Mouse (Mus musculus) mesoderm, embryonic 11.5 days (tissue): ENCODE measurements at regions not wholly inside any gene's neighbourhood (a gene's known extent, or its start where the extent isn't known, plus 50 kb on each side); places are given as distances from the start of the nearest gene placed in this dataset.

ENCODE experiments used
- DNase-seq: peaks from one replicate; pipeline ENCODE4 v3.0.0-alpha.2; 2012; ENCODE audit warnings: low read depth, low spot score

GRCm38 (mm10) chr13:79941549-79942295 lies 941.5 kb upstream of the Arrdc3 start:
- DNase-seq, result peak; percentile 4
